Mouse (Mus musculus): Measurements from ENCODE around the gene Large1.
"Not testable (repeated sequence)": the region's sequence is repeated elsewhere in the genome, so short reads cannot be mapped to it uniquely, and the experiment has no call there.

Gene Large1

DNA sequence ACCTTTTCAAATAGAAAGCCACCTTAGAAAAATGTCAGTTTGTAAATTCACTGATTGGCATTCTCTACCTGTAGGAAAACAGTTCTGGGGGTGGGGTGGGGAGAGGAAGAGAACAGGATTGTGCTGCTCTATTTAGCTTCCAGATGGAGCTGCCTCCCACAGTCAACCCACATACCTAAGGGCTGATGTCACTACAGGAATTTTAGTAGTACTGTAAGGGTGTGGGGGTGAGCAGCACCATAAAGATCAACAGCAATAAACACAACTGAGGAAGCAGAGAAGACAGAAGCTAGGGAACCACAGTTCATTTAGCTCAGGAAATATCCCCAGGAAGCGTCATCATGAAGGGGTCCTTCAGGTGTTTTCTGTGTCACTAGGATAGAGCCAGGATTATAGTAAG is 174.9 kb downstream of the Large1 start:
- peak; percentile 17 to 64 for DNase-seq (ENCODE audit: low spot score in 2 of 2)

- no peak for DNase-seq (ENCODE audit: low spot score in 2 of 2)
These were observed 180.7 kb downstream of the Large1 start for GRCm38 (mm10) chr8:73172661-73173060.

DNA sequence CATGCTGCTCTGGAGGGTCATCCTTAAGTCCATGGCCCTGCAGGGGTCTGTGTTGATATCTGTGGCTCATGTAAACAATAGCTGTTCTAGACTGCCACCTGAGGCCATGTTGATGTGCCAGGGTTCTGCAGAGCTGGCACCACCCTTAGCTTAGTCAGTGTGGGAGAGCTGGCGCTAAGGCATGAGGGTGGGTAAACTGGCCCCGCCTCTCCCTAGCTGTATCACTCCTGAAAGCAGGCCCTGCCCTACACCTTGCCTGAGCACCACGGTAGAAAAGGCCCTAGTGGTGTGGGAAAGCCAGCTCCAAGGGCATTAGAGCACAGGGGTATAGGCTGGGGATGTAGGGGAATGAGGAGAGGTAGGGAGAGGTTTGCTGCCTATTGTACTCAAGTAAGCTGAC is 191.3 kb downstream of the Large1 start:
- DNase-seq (ENCODE audit: low spot score in 2 of 2), result no peak

DNA sequence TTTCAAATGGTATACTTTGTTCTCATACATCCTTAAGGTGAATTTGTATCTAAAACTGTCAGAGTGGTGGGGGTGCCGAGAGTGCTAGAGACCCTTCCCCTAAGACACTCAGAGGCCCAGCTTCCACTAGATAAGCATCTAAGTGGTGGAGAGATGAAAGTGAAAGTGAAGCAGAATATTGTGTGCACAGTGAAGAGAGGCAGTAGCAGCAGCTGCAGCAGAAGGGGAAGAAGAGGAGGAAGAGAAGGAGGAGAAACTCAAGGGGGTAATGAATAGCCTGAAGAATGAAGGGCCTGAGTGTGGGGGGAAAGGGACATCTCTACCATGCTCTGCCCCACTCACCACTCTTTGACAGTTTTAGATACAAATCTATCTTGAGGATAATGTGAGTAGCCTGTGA is 191.8 kb downstream of the Large1 start:
- DNase-seq (ENCODE audit: low spot score in 2 of 2), result no peak

GRCm38 (mm10) chr8:73160945-73161344 is 192.4 kb downstream of the Large1 start:
- DNase-seq (ENCODE audit: low spot score in 2 of 2), result no peak

- no peak for DNase-seq (ENCODE audit: low spot score in 2 of 2)
These were observed 206.1 kb downstream of the Large1 start for GRCm38 (mm10) chr8:73147236-73147635.

DNA sequence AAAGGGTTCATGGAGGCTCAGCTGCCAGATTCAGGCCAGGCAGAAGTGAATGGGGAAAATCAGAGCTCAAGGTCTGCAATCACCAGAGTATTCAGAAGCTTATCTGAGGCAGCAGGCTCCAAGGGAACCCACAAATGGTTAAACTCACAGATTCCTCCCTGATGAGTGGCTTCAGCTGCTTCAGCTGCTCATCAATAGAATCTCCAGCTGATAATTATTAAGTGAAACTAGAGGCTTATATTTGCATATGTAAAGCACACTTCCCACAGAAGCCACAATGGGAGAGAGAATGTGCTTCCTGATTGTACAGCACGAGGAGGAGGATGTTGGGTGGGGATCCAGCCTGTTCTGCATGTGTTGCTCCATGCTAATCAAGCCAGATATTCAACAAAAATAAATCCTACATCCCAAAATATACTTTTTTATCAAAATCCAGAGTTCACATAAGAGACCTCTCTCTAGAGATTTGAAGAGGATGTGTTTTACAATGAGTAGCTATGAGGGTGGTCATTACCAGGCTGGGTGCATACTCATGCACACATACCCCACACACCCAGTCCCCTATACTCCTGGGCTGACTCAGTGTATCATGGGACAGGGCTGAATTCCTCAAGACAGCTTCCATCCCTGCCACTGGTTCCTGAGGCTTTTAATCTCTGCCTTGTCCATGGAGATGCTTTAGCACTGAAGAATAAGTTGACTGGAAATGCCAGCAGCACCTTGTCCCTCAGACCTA is 210.5 kb downstream of the Large1 start:
- DNase-seq (ENCODE audit: low spot score in 2 of 2), result no peak

- no peak for DNase-seq (ENCODE audit: low spot score in 2 of 2)
These were observed 217.9 kb downstream of the Large1 start for GRCm38 (mm10) chr8:73135397-73135796.

GRCm38 (mm10) chr8:73132080-73132479 is 221.3 kb downstream of the Large1 start:
- peak in 1 of 2 experiments; percentile 36 for DNase-seq (ENCODE audit: low spot score in 2 of 2)

- no peak for DNase-seq (ENCODE audit: low spot score in 2 of 2)
These were observed 229.4 kb downstream of the Large1 start for GRCm38 (mm10) chr8:73123864-73124499.

- no peak for DNase-seq (ENCODE audit: low spot score in 2 of 2)
These were observed 240.9 kb downstream of the Large1 start for GRCm38 (mm10) chr8:73112332-73112895.

DNA sequence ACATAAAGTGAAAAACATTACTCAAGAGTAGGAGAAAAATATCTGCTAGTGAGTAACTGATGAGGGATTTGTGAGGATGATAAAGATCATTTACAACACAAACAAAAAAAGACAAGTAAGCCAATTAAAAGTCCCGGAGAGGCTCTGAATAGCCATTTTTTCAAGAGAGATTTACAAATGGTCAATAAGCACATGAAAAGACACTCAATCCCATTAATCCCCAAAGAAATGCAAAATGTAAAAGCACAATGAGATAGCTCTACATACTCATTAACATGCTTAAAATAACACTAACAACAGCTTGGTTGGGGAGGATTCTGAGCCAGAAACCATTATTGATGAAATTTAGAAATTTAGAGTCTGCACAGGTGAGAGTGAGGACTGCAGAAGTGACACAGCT is 249.3 kb downstream of the Large1 start:
- DNase-seq (ENCODE audit: low spot score in 2 of 2), result no peak

DNA sequence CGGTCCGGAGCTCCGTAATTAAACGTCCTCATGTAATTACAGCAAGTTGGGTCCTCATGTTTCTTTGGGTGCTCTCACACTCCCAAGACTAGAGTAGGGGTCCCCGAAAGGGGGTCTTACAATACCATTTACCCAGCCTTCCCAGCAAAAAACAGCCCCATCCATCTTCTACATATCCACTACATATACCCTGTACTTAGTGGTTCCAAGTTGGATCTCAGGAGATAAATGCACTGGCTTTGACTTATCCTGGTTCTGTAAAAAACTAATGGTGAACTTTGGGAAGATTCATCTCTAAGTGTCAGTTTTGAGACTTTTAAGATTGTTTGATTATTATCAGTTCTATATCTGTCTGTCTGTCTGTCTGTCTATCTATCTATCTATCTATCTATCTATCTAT is 252.3 kb downstream of the Large1 start:
- no peak for DNase-seq (ENCODE audit: low spot score in 2 of 2)

GRCm38 (mm10) chr8:73100607-73101006 is 252.7 kb downstream of the Large1 start:
- not testable (repeated sequence) for DNase-seq (ENCODE audit: low spot score in 2 of 2)

DNA sequence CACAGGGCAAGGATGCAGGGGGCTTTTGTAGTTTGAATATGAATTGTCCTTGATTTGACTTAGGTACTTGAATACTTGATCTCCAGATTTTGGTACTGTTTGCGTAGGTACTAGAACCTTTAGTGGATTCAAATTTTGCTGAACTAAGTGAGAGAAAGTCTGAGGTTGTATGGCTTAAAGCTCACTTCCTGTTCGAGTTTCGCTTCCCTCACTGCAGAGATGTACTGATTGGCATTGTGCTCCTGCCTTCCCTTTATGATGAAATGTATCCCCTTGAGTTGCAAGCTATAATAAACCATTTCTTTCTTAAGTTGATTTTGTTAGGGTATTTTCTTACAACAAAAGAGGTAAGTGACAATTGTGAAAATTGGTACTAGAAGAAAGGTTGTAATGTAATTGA is 253.8 kb downstream of the Large1 start:
- DNase-seq (ENCODE audit: low spot score in 2 of 2), result no peak

- DNase-seq (ENCODE audit: low spot score in 2 of 2), result no peak
These were observed 256.4 kb downstream of the Large1 start for GRCm38 (mm10) chr8:73096952-73097351.

- not testable (repeated sequence) for DNase-seq (ENCODE audit: low spot score in 2 of 2)
These were observed 275.6 kb downstream of the Large1 start for GRCm38 (mm10) chr8:73077746-73078145.

DNA sequence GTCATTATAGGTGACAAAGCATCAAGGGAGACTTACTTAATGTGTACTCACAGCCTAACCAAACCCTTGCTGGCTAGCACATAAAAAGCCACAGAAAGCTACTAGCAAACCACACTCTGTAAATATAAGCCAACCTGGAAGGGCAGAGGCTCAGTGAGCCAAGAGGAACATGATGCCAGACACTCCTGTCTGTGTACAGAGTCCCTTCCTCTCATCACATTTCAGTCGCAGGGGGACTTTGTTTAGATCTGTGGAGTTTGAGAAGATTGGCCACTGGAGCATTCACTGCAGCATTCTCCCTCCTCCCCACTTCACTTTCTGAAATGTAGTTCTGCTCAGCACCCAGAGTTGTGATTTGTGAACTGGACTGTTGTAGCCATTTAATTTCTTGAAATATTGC is 291.9 kb downstream of the Large1 start:
- no peak for DNase-seq (ENCODE audit: low spot score in 2 of 2)

DNA sequence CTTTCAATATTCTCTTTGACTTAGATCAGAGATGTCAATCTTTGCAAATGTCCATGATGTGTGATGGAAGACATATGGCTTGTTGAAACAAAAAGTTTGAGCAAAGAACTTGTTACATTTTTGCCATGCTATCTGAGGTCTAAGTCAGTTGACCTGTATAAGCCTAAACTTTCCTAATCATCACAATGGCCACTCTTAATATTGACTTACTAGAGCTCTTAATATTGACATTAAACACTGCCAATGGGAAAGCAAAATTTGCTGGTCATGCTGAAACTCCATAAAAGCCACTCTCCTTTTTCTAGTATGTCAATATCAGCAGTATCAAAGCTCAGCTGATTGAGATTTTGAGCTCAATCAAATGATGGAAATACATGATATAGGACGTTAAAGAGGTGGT is 298.6 kb downstream of the Large1 start:
- DNase-seq (ENCODE audit: low spot score in 2 of 2), result no peak

DNA sequence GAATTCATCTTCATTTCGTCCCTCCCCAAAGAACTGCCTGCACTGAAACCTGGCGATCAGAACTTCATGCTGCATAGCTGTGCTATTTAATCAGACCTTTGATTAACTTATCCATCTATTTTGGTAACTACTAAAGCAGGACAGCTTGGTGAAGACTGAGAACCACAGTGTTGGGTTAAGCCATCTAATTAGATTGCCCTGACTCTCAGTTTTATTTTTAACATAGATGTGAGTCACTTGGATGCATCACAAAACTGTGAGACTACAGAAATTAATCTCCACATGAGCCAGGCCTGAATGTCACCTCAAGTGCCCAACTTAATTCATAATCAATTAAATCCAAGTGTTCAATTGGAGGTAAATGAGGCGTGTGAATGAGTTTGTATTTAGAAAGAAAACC is 299.5 kb downstream of the Large1 start:
- no peak for DNase-seq (ENCODE audit: low spot score in 2 of 2)

DNA sequence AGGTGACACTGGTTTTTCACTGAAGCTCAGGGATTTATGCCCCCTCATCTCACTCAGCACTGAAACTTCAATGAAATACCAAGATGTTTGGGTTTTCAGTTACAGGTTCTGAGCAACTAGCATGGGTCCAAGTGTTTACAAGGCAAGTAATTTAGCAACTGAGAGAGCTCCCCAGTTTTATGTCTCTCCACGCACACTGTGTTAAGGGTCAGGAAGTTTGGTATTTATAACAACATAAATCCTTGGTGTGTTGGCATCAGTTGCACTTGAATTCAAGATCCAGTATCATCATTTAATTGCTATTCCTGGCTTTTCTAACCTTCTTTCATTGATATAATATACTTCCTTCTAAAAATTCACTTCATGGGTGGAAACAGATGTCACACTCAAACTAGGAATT is 300.9 kb downstream of the Large1 start:
- DNase-seq (ENCODE audit: low spot score in 2 of 2), result no peak

DNA sequence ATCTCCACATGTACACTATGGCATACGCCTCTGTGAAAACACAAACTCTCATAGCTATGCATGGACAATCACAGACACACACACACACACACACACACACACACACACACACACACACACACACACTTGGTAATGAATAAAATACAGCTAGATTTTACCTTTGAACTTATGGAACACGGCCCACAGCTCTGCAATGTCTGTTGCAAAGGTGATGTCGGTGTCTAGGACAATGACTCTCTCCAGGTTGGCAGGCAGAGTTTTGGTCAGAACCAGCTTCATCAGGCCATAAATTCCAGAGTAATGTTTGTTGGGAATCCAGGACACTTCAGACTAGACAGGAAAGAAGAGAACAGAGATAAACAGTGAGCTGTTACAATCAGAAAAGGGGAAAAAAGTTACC is 305.2 kb downstream of the Large1 start:
- DNase-seq (ENCODE audit: low spot score in 2 of 2), result no peak

- no peak for DNase-seq (ENCODE audit: low spot score in 2 of 2)
These were observed 323.6 kb downstream of the Large1 start for GRCm38 (mm10) chr8:73029787-73030186.
